Mouse (Mus musculus) common myeloid progenitor, adult 5-6 weeks (primary cell): ENCODE data around the gene Zfp433. TPM values are rescaled to one million over a fixed set of nuclear protein-coding genes. Genes with fewer than 3 reads are reported as not detected.
"Not testable (repeated sequence)": the region's sequence is repeated elsewhere in the genome, so short reads cannot be mapped to it uniquely, and the experiment has no call there.

Experiments
- ATAC-seq: replicated peaks from 2 replicates; pipeline ENCODE4 v1.8.0; 2016; ENCODE audit warnings: low read depth, mild to moderate bottlenecking, moderate TSS enrichment, inconsistent platforms; ENCODE audit not compliant: poor library complexity, severe bottlenecking
- total RNA-seq: library from RNA; stranded (forward); fragments of 200-1000, 187-1606 nt; gene quantifications from 2 replicates; pipeline ENCODE4 v1.2.3, GENCODE M21; 2017

The Zfp433 gene
- total RNA-seq, result 20.1 and 22.7 TPM in 2 replicates

- peak; percentile 100 for ATAC-seq
Measured at GRCm38 (mm10) chr10:81704531-81705301, at the start of gene Zfp433. Gene Zfp433 (plus strand): TSS chr10:81704825.

- ATAC-seq, result no peak
Measured at GRCm38 (mm10) chr10:81655178-81655577, 49.4 kb upstream of the Zfp433 start.

GRCm38 (mm10) chr10:81656174-81656573 is 48.5 kb upstream of the Zfp433 start:
- no peak for ATAC-seq

GRCm38 (mm10) chr10:81687114-81687513 is 17.5 kb upstream of the Zfp433 start:
- not testable (repeated sequence) for ATAC-seq

GRCm38 (mm10) chr10:81770506-81771403 is 66.1 kb downstream of the Zfp433 start, which contains the start of gene Gm3055:
Gene Gm3055 (minus strand): TSS chr10:81771161.
- ATAC-seq, result peak; percentile 92

GRCm38 (mm10) chr10:81771404-81771777 is 66.8 kb downstream of the Zfp433 start:
- not testable (repeated sequence) for ATAC-seq

Other genes with a start within 250 kb of the Zfp433 start
- 13.7 and 18.2 TPM in 2 replicates for gene Nfic, start 249.2 kb upstream of the Zfp433 start, total RNA-seq
- 0.14 TPM in 1 of 2 replicates, not detected in the other for gene Celf5, start 222.1 kb upstream of the Zfp433 start, total RNA-seq
- 46.6 and 52.9 TPM in 2 replicates for gene Ncln, start 208.4 kb upstream of the Zfp433 start, total RNA-seq
- 10.3 and 14.4 TPM in 2 replicates for gene S1pr4, start 204.7 kb upstream of the Zfp433 start, total RNA-seq
- 30.6 and 39.1 TPM in 2 replicates for gene Gna15, start 180.6 kb upstream of the Zfp433 start, total RNA-seq
- gene Gna11, start 159.6 kb upstream of the Zfp433 start, total RNA-seq, result 5.0 and 5.7 TPM in 2 replicates
- gene Aes, start 145.3 kb upstream of the Zfp433 start, total RNA-seq, result 134 and 183 TPM in 2 replicates
- 1.5 and 3.3 TPM in 2 replicates for gene Tle2, start 130.3 kb upstream of the Zfp433 start, total RNA-seq
- gene Tle6, start 103.8 kb upstream of the Zfp433 start, total RNA-seq, result 8.4 and 26.1 TPM in 2 replicates
- gene BC025920, start 98.6 kb upstream of the Zfp433 start, total RNA-seq, result 1.4 and 2.1 TPM in 2 replicates
- 3.7 and 5.2 TPM in 2 replicates for gene Sirt6, start 77.0 kb upstream of the Zfp433 start, total RNA-seq
- gene Ankrd24, start 76.3 kb upstream of the Zfp433 start, total RNA-seq, result 8.1 and 10.6 TPM in 2 replicates
- 3.6 and 5.5 TPM in 2 replicates for gene Gm10778, start 55.8 kb upstream of the Zfp433 start, total RNA-seq
- 1.2 and 4.0 TPM in 2 replicates for gene Gm3055, start 66.3 kb downstream of the Zfp433 start, total RNA-seq
- 2.3 TPM in 1 of 2 replicates, not detected in the other for gene Gm4767, start 107.4 kb downstream of the Zfp433 start, total RNA-seq
- 3.9 and 7.3 TPM in 2 replicates for gene Gm32687, start 159.1 kb downstream of the Zfp433 start, total RNA-seq
- 0.55 TPM in 1 of 2 replicates, not detected in the other for gene Zfp781, start 225.7 kb downstream of the Zfp433 start, total RNA-seq